Comparison of ENCODE assay signal across 8 mouse cellular contexts in the genomic region with DNA sequence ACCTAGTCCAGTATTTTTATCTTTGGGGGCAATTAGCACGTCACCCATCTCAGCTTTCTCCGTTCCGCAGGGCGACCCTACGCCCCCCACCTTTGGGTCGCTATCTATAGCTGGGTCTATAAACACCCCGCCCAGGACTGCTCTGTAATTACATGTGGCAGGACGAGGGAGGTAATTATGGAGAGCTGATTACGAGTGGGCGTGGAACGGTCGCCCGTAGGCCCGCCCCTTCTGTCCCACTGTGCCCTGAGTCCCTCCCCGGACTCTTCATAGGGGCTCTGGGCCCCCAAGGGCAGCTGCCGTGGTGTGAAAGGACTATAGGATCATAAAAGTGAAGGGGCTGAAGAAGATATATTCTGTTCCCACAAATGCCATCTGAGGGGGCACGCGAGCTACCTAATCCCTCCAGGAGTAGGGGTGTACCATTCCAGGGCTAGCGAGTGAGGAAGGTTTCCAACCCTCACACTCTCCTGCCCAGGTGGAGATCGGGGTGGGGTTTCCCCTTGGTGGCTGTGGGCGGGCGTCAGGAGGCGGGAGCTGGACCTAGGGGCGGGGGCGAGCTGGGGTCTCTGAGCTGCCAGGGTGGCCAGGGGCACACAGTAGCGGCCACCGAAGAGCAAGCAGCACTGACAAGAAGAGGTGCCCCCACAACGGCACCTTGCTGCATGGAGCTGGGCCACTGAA. TPM values are rescaled to one million over a fixed set of nuclear protein-coding genes. Genes with fewer than 3 reads are reported as not detected.
DNase-seq lines count a peak whose midpoint lies in the region; ATAC-seq and TF ChIP-seq lines count a peak whose summit lies in the region.

A gene (plus strand): TSS at position 560 of the 684 bp plus-strand sequence.

- no peaks in the 10 kb centered on the region for H3K9me3 ChIP-seq in kidney, postnatal 0 days (replicated peaks; ENCODE audit: low read length)
- H3K9me3 ChIP-seq in hindbrain, embryonic 10.5 days = no peaks in the 10 kb centered on the region
- no peaks in the 10 kb centered on the region for H3K9me3 ChIP-seq in limb, embryonic 11.5 days (ENCODE audit: control insufficient read depth, low read length)

- peak; percentile 14; the same call in 1 of the 2 replicates for TF ChIP-seq CTCF in kidney, postnatal 0 days (IDR thresholded peaks at IDR 0.05; ENCODE audit: low read depth)
- no peak for TF ChIP-seq CTCF in cortical plate, adult 2 months (IDR thresholded peaks at IDR 0.05; ENCODE audit: extremely low read depth, insufficient read depth, low read length)
- no peak for TF ChIP-seq CTCF in olfactory bulb, adult 2 months (IDR thresholded peaks at IDR 0.05; ENCODE audit: insufficient read depth, low read depth, low read length)

- H3K27ac ChIP-seq in kidney, postnatal 0 days = no peak within 1 kb of the TSS
- H3K27ac ChIP-seq in cortical plate, adult 2 months (ENCODE audit: insufficient read depth, low read length) = peak within 1 kb of the TSS; percentile 84
- peak within 1 kb of the TSS; percentile 62 for H3K27ac ChIP-seq in hindbrain, embryonic 10.5 days
- H3K27ac ChIP-seq in limb, embryonic 11.5 days (replicated peaks; ENCODE audit: low read depth, low read length) = no peak within 1 kb of the TSS
- peak within 1 kb of the TSS; percentile 31; the same call in 1 of the 2 replicates for H3K27ac ChIP-seq in olfactory bulb, adult 2 months (ENCODE audit: insufficient read depth, low read depth, low read length)

- ATAC-seq in kidney, postnatal 0 days (replicated peaks; ENCODE audit: low FRiP score, low read depth) = 0 out of 2 replicates have a peak, but pooled peaks have one; percentile 19
- peak; percentile 7; the same call in 1 of the 2 replicates for ATAC-seq in limb, embryonic 11.5 days (ENCODE audit: insufficient number of reproducible peaks, low FRiP score, low TSS enrichment, low read depth)

- H3K36me3 ChIP-seq in kidney, postnatal 0 days (ENCODE audit: insufficient read depth, low read length) = peaks cover 30% of the 10 kb centered on the region
- peaks cover 45% of the 10 kb centered on the region for H3K36me3 ChIP-seq in hindbrain, embryonic 10.5 days
- H3K36me3 ChIP-seq in limb, embryonic 11.5 days (ENCODE audit: control insufficient read depth, insufficient read depth, low read length) = peaks cover 18% of the 10 kb centered on the region

- H3K9ac ChIP-seq in kidney, postnatal 0 days (ENCODE audit: low read depth, low read length) = no peak within 1 kb of the TSS
- 0 out of 2 replicates have a peak within 1 kb of the TSS, but pooled peaks have one; percentile 7 for H3K9ac ChIP-seq in limb, embryonic 11.5 days (ENCODE audit: low read length)

- 3% methylated on average over 28 of the region's 28 CpGs for WGBS in kidney, postnatal 0 days
- WGBS in hindbrain, embryonic 10.5 days = 15% methylated on average over 28 of the region's 28 CpGs
- 7% methylated on average over 28 of the region's 28 CpGs for WGBS in limb, embryonic 11.5 days
- WGBS in olfactory bulb, adult 2 months = 1% methylated on average over 28 of the region's 28 CpGs

- peak within 1 kb of the TSS; percentile 51 for H3K4me2 ChIP-seq in kidney, postnatal 0 days (ENCODE audit: low read length)
- H3K4me2 ChIP-seq in limb, embryonic 11.5 days (ENCODE audit: low read depth, severe bottlenecking) = peak within 1 kb of the TSS; percentile 44

- H3K27me3 ChIP-seq in kidney, postnatal 0 days (ENCODE audit: insufficient read depth, low read length) = 0 out of 2 replicates have a peak, but pooled peaks cover 4% of the 10 kb centered on the region
- peaks cover 16% of the 10 kb centered on the region for H3K27me3 ChIP-seq in hindbrain, embryonic 10.5 days (ENCODE audit: insufficient read depth, poor library complexity, severe bottlenecking)
- peaks cover 2% of the 10 kb centered on the region; the same call in 1 of the 2 replicates for H3K27me3 ChIP-seq in limb, embryonic 11.5 days (ENCODE audit: control insufficient read depth, insufficient read depth, low read length)

- peak; percentile 17; the same call in 1 of the 2 replicates for TF ChIP-seq POLR2A in cortical plate, adult 2 months (IDR thresholded peaks at IDR 0.05; ENCODE audit: extremely low read depth, insufficient read depth, low read length)
- TF ChIP-seq POLR2A in olfactory bulb, adult 2 months (IDR thresholded peaks at IDR 0.05; ENCODE audit: insufficient read depth, low read depth, low read length) = no peak

- 0 out of 2 replicates have a peak within 1 kb of the TSS, but pooled peaks have one; percentile 1 for H3K4me3 ChIP-seq in kidney, postnatal 0 days (replicated peaks; ENCODE audit: low read depth, low read length)
- H3K4me3 ChIP-seq in cortical plate, adult 2 months (ENCODE audit: insufficient read depth, low read length) = peak within 1 kb of the TSS; percentile 21
- peak within 1 kb of the TSS; percentile 35 for H3K4me3 ChIP-seq in hindbrain, embryonic 10.5 days
- H3K4me3 ChIP-seq in limb, embryonic 11.5 days (ENCODE audit: low read depth, low read length) = peak within 1 kb of the TSS; percentile 12
- H3K4me3 ChIP-seq in olfactory bulb, adult 2 months (ENCODE audit: insufficient read depth, low read depth, low read length) = peak within 1 kb of the TSS; percentile 19

- peaks cover 14% of the 10 kb centered on the region for H3K4me1 ChIP-seq in kidney, postnatal 0 days (replicated peaks; ENCODE audit: insufficient read depth, low read length)
- H3K4me1 ChIP-seq in cortical plate, adult 2 months (ENCODE audit: control insufficient read depth, insufficient read depth, low read length) = peaks cover 3% of the 10 kb centered on the region; the same call in 1 of the 2 replicates
- H3K4me1 ChIP-seq in hindbrain, embryonic 10.5 days (replicated peaks) = peaks cover 61% of the 10 kb centered on the region
- H3K4me1 ChIP-seq in limb, embryonic 11.5 days (ENCODE audit: control insufficient read depth, insufficient read depth, low read length) = peaks cover 27% of the 10 kb centered on the region
- H3K4me1 ChIP-seq in olfactory bulb, adult 2 months (ENCODE audit: control insufficient read depth, insufficient read depth, low read length) = peaks cover 44% of the 10 kb centered on the region

- DNase-seq in kidney, postnatal 0 days (ENCODE audit: low spot score) = no peak
- no peak for DNase-seq in kidney, adult 18-20 months
- no peak for DNase-seq in hindbrain, embryonic 10.5 days (ENCODE audit: low spot score)
- DNase-seq in limb, embryonic 11.5 days (ENCODE audit: low spot score) = no peak
- DNase-seq in MN1 (ENCODE audit: low spot score) = no peak
- no peak for DNase-seq in urinary bladder, postnatal 4 days (ENCODE audit: low spot score in 2 of 2)

RNA-seq across cellular contexts. Expression of the gene that starts here (rescaled TPM):
- polyA plus RNA-seq in kidney, postnatal 0 days (2015; fragmentation: Nextera tagmentation; extraction: Ambion mirVana) = 1.4 and 1.6 TPM in 2 replicates
- polyA plus RNA-seq in cortical plate, adult 2 months (2012; rRNA removed) = 9.3 and 12.1 TPM in 2 replicates
- polyA plus RNA-seq in hindbrain, embryonic 10.5 days (2016; fragmentation: Nextera tagmentation; extraction: Ambion mirVana) = 0.99 and 1.7 TPM in 2 replicates
- 2.6 and 5.0 TPM in 2 replicates for polyA plus RNA-seq in limb, embryonic 11.5 days (2014; fragmentation: Nextera tagmentation; extraction: Ambion mirVana)
- not detected in 2 replicates for polyA plus RNA-seq in olfactory bulb, adult 2 months (2012; ENCODE audit: insufficient read depth, insufficient read length, low replicate concordance, missing spikeins)

Comparison
In these comparisons a context has a peak if more than half of its experiments do, and no peak if none do; other contexts are left out.
1. H3K27ac ChIP-seq: peak in cortical plate, adult 2 months (single experiment), hindbrain, embryonic 10.5 days (single experiment) and olfactory bulb, adult 2 months (single experiment); none in kidney, postnatal 0 days (single experiment) and limb, embryonic 11.5 days (single experiment).
2. Peak in every context shown above with its lines, with median percentiles within 50 percentile points of each other: H3K4me3 ChIP-seq.